Mouse (Mus musculus) ovary, postnatal 14 days (tissue): Measurements from ENCODE around the gene Zfp111.
A peak's percentile ranks its signal among the peaks of the same experiment; 100 is the strongest.

Experiments used
- DNase-seq: peaks from one replicate; pipeline ENCODE4 v3.0.0; 2022; ENCODE audit warnings: low spot score

The Zfp111 gene

GRCm38 (mm10) chr7:24211343-24211742 lies at the start of gene Zfp111:
Zfp111 (minus strand) TSS chr7:24211443.
- DNase-seq = no peak

DNA sequence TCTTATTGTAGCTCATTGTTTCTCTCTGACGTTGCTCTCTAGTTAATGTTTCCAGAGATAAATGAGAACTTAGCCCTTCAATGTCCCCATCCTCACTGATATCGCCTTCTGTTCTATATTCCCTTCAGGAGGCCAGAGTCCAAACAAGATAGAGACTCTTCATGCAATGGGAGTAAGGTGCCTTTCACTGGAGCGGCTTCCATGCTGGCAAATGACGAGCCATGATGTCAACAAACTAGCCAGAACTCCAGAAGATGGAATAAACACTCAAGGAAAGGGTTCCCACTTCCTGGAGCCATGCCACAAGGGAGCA lies 48.7 kb upstream of the Zfp111 start:
- DNase-seq = no peak

- DNase-seq = no peak
These were observed 48.2 kb upstream of the Zfp111 start for GRCm38 (mm10) chr7:24259306-24259999.

- peak; percentile 67 for DNase-seq
These were observed 43.6 kb upstream of the Zfp111 start, which contains the start of gene Zfp108 for GRCm38 (mm10) chr7:24254633-24255474. Zfp108 (plus strand) TSS chr7:24254794.

DNA sequence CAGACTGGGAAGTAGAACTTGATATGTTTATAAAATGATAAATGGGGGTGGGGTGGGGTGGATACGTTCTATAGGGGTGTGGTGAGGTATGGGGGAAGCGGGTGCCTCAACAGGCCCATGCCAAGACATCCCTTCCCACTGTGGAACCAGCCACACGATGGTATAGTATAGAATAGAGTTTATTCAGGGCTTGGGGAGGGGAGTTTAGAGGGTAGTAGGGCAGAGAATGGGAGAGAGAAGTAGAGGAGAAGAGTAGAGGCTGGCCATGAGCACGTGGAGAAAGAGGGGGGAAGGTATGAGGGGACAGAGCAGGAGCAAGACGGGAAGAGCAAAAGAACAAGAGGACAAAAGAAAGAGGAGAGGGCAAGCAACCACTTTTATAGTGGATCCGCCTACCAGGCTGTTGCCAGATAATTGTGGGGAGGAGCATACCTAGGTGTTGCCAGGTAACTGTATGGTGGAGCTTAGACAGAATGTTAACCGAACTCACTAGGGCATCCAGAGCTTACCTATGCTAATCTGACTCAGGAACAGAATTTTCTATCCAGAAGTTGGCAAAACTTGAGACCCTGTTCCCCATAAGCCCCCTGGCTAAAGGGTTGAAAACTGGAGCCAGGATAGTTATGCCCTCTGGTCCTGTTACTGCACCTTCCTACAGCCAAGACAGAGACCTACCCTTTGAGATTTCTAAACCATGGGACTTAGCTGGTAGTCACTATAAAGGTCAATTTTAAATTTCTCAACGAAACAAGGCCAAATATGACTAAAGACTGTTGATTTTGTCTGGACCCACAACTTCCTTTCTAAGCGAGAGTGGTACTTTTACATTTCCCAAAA lies 42.8 kb upstream of the Zfp111 start:
- DNase-seq = no peak

DNA sequence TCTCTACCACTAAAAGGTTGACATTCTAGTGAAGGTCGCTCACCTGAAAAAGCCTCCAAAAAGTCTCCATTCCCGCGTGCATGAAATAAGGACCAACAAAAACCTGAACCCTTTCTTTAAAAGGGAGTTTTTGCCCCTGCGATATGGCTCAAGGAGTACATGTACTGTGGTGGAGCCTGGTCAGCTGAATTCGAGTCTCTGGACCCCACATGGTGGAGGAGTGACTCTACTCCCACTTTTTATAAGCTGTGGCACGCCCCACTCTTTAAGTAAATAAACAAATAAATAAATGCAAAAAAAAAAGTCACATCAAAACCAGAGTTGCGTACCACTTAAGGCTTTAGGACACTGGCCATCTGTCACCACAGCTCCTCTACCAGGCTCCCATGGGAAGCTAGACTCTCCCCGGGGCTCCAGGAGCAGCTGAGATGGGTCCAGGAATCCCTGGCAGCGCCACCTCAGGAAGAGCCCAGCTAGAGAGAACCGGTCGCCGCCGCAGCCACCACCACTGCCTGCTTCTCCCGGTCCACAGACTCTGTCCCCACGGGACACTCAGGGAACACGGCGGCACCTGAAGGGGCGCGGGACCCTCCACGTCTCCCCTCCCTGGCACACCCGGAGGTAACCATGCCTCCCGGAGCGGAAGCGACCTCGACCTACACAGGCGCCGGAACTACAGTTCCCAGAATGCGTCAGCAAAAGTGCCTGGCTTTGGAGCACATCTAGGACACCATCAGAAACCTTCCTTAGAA lies 26.0 kb upstream of the Zfp111 start, which contains the start of gene Zfp109:
Gene Zfp109, minus strand, starts transcription at position 521 of the 752 bp plus-strand sequence.
- DNase-seq = peak; percentile 33

DNA sequence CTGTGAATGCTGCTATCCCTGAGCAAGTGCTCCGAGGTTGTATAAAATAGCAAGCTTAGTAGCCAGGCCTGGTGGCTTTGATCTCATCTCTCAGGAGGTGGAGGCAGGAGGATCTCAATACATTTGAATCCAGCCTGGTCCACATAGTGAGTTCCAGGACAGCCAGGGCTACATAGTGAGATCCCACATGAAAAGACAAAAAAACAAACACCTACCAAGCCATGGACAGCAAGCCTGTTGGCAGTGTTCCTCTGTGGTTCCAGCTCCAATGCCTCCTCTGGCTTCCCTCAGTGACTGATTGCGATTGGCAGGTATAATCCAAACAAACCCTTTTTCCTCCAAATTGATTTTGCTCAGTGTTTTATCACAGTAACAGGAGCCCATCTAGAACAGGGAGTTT lies 947 bp downstream of the Zfp111 start:
- DNase-seq = no peak

- DNase-seq = no peak
These were observed 2.9 kb downstream of the Zfp111 start for GRCm38 (mm10) chr7:24208282-24208886.

DNA sequence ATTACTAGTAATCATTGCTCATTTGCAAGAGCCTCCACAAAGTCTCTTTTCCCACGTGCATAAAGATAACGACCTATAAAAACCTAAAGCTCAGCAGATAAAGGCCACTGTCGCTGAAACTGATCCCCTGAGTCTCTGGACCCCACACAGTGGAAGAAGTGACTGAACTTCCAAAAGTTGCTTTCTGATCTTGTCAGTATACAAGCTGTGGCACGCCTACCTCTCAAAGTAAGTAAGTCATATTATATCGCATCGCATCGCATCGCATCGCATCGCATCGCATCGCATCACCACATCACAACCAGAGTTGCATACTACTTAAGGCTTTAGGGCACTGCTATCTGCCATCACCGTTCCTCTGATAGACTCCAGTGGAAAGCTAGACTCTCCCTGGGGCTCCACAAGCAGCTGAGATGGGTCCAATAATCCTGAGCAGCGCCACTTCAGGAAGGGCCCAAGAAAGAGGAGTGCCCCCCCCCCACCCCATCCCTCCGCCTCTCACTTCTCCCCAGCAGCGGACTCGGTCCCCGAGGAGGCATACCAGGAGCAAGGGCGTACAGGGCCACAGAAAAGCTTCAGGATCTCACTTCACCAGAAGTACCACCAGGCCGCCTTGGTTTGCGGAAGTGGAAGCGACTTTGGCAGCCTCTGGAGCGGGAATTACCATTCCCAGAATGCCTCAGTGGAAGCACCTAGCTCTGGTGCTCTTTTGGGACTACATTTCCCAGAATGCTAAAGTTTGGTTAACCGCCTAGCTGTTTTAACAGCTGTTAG lies 3.6 kb downstream of the Zfp111 start:
- peak; percentile 52 for DNase-seq

DNA sequence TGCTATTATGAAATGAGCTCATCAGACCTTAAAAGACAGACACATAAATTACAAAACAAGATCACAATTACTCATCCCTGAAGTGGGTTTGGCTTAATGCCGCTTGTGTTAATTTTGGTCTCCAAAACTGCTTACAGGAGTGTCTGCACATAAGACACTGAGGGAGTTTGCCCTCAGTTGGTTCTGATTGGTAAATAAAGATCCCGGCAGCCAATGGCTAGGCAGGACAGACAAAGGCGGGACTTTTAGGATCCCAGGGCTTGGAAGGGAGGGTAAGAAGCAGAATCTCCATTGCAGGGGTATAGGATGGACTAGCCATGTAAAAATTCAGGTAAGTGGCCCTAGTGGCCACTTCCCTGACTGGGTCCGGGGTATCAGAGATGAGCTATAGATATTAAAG lies 14.3 kb downstream of the Zfp111 start:
- no peak for DNase-seq

DNA sequence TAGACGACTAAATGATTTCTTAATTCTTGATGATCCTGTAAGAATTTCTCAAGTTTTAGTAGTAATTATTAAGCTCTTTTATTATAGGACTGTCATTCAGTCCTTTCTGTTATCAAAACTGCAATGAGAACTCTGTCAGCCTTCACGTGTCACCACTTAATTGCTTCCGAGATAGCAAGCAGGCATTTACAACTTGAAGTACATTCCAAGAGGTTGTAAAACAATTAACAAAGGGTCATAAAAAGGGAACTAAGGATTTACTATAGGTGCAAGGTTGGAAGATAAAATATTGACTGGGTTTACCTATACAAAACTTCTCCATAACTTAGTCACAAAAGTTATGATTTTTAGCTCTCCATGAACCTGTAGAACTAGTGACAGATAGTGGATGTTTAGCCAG lies 18.1 kb downstream of the Zfp111 start:
- no peak for DNase-seq

DNA sequence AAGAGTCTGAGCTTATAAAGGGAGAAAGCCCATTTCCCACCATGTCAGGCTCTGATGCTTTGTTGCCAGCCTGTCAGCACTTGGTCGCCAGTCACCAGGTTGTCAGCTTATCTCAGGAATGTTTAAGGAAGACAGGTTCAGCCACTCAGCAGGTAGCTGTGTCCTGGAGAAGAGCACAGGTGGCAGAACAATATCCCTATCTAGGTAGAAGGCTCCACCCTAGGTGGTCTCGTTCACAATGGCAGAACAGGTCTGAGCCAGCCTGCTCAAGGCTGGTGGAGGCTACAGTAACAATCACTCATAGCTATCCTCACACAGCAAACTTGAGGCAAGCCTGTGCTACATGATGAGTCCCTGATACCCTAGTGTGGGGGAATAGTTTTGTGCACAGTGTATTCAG lies 19.9 kb downstream of the Zfp111 start:
- DNase-seq = no peak

DNA sequence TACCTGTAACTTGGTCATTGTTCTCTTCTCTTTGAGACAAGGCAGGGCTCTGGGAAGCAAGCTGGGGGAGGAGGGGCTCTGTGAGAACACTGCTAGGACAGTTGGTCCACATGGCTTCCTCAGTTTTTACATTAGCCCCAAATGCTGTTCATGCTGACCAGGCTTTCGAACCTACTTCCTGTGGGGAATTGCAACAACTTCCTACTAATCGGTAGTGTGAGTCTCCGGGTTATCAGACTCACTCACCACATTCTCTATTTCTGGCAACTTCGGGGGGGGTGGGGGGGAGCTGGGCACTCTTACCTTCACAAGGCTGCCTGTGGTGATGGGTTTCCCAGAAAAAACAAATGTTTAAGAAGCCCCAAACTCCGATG lies 21.7 kb downstream of the Zfp111 start:
- no peak for DNase-seq

DNA sequence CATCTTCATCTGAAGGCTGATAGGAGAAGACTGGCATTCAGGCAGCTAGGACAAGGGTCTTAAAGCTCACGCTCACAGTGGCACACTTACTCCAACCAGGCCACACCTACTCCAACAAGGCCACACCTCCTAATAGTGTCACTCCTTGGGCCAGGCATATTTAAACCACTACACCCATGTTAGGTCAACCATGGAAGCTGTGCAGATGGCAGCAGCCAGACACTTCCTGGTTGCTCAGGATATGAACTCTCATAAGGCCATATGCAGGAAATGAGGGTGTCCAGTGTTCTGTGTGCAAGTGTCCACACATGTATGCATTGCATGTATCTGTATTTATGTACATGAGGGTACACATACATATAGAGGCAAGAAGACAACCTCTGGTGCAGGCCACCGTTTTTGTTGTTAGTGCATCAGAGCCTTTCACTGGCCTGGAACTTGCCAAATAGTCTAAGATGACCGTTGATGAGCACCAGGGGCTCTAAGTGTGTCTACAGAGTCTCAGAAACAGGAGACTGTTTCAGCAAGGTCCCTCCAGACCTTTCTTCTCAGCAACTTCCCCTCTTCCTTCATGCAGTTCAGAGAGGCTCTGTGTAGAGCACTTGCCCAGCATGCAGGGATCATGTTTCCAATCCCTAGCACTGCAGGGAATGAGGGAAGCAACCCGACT lies 22.2 kb downstream of the Zfp111 start:
- DNase-seq = no peak

DNA sequence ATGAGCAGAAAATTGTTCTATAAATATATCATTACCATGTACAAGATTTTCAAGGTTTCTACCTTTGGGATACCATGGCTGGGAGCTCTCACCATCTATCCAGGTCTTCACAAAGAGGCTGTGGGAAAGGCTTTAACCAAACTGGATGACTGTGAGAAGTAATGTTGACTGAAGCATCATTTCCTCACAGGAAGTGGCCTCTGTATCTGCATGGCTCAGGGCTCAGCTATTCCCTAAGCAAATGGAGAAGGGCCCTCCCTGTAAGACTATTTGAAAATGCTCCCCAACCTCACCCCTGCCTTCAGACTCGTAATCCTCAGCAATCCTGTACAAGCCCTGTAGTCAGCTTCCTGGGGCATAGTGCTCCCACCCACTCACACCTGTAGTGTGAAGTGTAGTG lies 23.6 kb downstream of the Zfp111 start:
- DNase-seq = no peak

DNA sequence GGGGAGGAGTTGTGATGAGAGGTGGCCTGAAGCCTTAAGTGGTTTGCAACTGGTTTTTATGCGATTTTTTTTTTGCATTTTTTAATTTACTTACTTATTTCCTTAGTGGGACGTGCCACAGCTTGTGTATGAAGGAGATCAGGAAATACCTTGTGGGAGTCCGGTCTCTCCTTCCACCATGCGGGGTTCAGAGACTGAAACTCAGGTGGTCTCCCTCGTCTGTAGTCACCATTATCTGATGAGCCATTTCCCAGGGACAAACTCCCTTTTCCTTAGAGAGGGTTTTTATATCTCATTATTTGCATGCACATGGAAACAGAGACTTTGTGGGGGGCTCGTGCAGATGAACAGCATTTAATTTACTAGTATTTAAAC lies 35.9 kb downstream of the Zfp111 start:
- no peak for DNase-seq

DNA sequence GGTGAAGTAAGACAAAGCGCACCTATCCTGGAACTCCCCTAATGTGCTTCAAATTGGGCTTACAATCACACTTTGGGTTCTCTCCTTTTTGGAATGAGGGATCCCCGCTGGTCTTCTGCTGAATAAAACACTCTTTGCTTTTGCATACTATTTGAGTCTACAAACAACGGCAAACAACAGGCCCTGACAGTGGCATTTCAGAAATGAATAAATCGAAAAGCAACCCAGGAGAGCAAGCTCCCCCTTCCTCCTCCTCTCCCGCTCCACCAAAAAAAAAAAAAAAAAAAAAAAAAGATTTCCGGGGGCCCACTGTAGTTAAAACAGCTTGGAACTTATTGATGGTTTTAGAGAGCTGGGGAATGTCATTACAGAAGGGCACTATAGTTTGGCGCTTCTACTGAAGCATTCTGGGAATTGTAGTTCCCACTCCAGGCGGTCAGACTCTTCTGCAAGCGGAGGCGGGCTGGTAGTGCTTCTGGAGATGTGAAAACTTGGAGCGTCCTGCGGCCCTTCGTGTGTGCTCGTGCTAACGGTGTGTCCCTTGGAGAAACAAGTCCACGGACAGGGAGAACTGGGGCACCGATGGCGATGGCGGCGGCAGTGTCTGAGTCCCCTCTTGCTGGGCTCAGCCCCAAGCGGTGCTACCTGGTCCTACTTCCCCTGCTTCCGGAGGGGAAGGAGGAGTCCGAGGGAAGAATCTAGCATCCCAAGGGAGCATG lies 36.5 kb downstream of the Zfp111 start, which contains the start of gene Zfp114:
Gene Zfp114, plus strand, starts transcription at position 443 of the 719 bp plus-strand sequence.
- peak; percentile 60 for DNase-seq

DNA sequence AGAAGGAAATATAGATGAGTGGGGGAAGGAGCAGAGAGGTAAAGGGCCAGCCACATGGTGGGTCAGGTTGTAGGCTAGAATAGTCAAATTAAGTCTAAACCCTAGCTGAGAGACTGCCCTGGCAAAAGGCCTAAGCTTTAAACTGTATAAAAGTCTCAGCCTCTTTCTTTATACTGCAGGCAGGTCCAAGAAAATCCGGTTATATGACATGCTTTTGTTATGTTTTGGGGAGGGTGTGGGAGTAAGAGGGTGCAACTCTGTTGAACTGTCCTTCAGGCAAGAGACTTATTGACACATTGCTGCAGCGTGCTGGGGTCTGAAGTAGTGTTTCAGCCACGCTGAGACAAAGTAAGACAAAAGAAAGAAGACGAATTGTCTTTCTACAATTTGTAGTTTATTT lies 39.1 kb downstream of the Zfp111 start:
- no peak for DNase-seq

DNA sequence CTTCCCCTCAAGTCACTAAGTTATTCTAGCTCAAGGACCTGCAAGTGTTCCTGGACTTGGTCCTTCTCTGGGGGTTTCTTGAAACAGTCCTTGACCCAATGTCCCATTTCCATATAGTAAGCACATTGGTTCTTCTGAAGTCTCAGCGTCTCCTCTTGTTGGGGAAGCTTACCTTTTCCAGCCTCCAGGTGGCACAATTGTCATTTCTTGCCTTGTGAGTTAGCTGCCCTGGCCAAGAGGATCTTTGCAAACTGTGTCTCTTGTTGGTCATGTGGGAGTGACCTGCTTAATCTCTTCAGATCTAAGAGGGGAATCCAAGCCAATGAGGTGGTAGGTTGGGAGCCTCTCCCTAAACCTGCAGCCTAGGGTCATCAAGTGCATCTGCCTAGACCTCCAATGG lies 58.0 kb downstream of the Zfp111 start:
- no peak for DNase-seq
